Mouse (Mus musculus) spleen, adult 2 months (tissue): ENCODE data around the gene Yme1l1.

Source experiments
- CTCF ChIP-seq: fragments of 200-500 bp; IDR thresholded peaks from 2 replicates; pipeline ENCODE4 v1.5.1; 2011; ENCODE audit warnings: mild to moderate bottlenecking, inconsistent platforms; ENCODE audit not compliant: insufficient read depth, insufficient read length, insufficient replicate concordance; ENCODE audit errors: extremely low read depth
- POLR2A ChIP-seq: fragments of 200-500 bp; IDR thresholded peaks from 2 replicates; pipeline ENCODE4 v1.6.1; 2011; ENCODE audit warnings: low read depth, low read length, inconsistent platforms

- TF ChIP-seq CTCF (no peak), POLR2A (no peak)
Observed at GRCm38 (mm10) chr2:23119573-23119972, 36.6 kb upstream of the Yme1l1 start.
